Mouse (Mus musculus) heart, embryonic 10.5 days (tissue): Measurements from ENCODE around the gene Srd5a1. TPM values are rescaled to one million over a fixed set of nuclear protein-coding genes. Genes with fewer than 3 reads are reported as not detected.

ENCODE experiments used
- DNase-seq: peaks from one replicate; pipeline ENCODE4 v3.0.0-alpha.2; 2017; ENCODE audit warnings: low spot score
- H3K27ac ChIP-seq: fragments of 300-500 bp; sonication (generic); 2 replicates; pipeline ENCODE4 v1.5.1; 2016; ENCODE audit warnings: mild to moderate bottlenecking
- H3K27me3 ChIP-seq: fragments of 300-500 bp; sonication (generic); 2 replicates; pipeline ENCODE4 v1.6.1; 2016; ENCODE audit warnings: mild to moderate bottlenecking; ENCODE audit not compliant: poor library complexity, insufficient read depth, severe bottlenecking
- H3K36me3 ChIP-seq: fragments of 300-500 bp; sonication (generic); 2 replicates; pipeline ENCODE4 v1.6.1; 2016; ENCODE audit warnings: mild to moderate bottlenecking, moderate library complexity
- H3K4me1 ChIP-seq: fragments of 300-500 bp; sonication (generic); 2 replicates; pipeline ENCODE4 v1.6.1; 2016; ENCODE audit warnings: mild to moderate bottlenecking
- H3K4me3 ChIP-seq: fragments of 300-500 bp; sonication (generic); 2 replicates; pipeline ENCODE4 v1.5.1; 2016; ENCODE audit warnings: mild to moderate bottlenecking, moderate library complexity
- H3K9me3 ChIP-seq: fragments of 300-500 bp; sonication (generic); 2 replicates; pipeline ENCODE4 v1.6.1; 2016; ENCODE audit warnings: mild to moderate bottlenecking, moderate library complexity
- WGBS: fragments of 180-500 bp; shearing (Covaris S2); methylation state at CpG from one replicate; pipeline ENCODE4 v1.1.7; 2016; 5-methylcytosine and 5-hydroxymethylcytosine counted together
- polyA plus RNA-seq: library from polyadenylated mRNA; unstranded; fragments of >200 nt; fragmentation: Nextera tagmentation; extraction: Ambion mirVana; gene quantifications from 2 replicates; pipeline ENCODE4 v1.2.1, GENCODE M21; 2016

The Srd5a1 gene
- polyA plus RNA-seq, 1 experiment from 2014 or later = 12.0 TPM

GRCm38 (mm10) chr13:69542571-69543352 lies 68.5 kb downstream of the Srd5a1 start:
- Histone ChIP-seq H3K4me1 (peaks cover 63% of the 10 kb centered on the region), H3K27me3 (no peaks in the 10 kb centered on the region), H3K4me3 (0 out of 2 replicates have a peak overlapping the region, but pooled peaks have one; percentile 48), H3K36me3 (no peaks in the 10 kb centered on the region), H3K9me3 (no peaks in the 10 kb centered on the region), H3K27ac (peak overlapping the region; percentile 85)
- DNase-seq = no peak
- WGBS = 42% methylated on average over 17 of the region's 17 CpGs

DNA sequence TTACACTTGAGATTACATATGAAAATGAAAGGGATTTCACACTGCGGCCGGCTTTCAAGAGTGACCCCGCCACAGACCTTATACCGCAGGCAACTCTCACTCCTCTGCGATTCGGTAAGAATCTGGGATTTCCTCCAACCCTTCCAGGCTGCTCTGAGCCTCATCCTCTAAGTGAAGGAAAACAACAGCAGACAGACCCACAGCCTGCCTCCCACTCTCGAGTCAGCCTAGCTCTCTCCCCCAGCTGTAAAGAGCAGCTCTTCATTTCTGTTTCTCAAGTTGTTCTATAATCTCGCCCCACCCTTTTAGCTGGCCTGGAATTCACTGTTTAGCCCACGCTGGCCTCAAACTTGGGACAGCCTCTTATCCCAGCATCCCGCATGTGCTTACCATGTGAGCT lies 69.5 kb downstream of the Srd5a1 start:
- Histone ChIP-seq H3K4me3 (no peak overlapping the region), H3K27ac (peak overlapping the region; percentile 85), H3K9me3 (no peaks in the 10 kb centered on the region), H3K36me3 (no peaks in the 10 kb centered on the region), H3K27me3 (no peaks in the 10 kb centered on the region), H3K4me1 (peaks cover 60% of the 10 kb centered on the region)
- no peak for DNase-seq
- WGBS = 69% methylated on average over 10 of the region's 10 CpGs

DNA sequence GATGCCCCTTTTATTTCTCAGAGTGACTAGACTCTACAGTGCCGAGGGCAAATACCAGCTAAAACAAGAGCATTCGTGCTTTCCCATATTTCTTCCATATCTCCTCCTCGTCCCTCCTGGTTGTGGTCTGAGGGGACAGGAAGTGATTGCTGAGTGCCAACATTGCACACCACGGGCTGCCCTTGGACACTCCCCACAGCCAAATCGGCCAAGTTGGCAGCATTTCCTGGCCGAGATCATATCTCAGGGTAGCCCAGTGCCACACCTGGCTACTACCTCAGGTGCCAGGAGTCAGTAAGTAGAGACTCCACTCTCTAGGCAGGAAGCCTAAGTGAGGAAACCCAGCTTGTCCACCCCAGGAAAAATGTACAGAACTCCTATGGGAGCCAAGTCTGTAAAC lies 70.0 kb downstream of the Srd5a1 start:
- H3K4me1 ChIP-seq = peaks cover 60% of the 10 kb centered on the region
- H3K27ac ChIP-seq = no peak overlapping the region
- 63% methylated on average over 6 of the region's 6 CpGs for WGBS

DNA sequence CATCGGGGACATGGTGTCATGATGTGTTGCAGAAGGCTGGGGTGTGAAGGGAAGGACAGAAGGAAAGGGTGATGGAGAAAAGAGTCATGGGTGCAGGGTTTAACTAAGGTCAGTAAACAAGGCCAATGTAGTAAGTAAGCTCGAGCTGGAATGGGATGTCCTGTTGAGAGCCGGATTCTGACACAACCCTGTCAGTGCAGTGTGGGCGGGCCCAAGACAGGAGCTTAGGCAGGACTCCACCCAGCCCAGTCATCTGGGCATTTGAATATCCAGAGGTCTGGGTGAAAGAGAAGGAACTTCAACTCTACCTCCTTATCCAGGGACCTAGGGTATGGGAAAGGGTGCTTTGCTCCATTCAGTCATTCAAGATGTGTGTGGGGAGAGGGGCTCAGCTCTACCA lies 72.9 kb downstream of the Srd5a1 start:
- Histone ChIP-seq H3K4me1 (peaks cover 59% of the 10 kb centered on the region), H3K36me3 (no peaks in the 10 kb centered on the region), H3K4me3 (no peak overlapping the region), H3K27me3 (no peaks in the 10 kb centered on the region), H3K27ac (peak overlapping the region; percentile 49; the same call in 1 of the 2 replicates), H3K9me3 (no peaks in the 10 kb centered on the region)
- DNase-seq = no peak
- WGBS = 16% methylated on average over 4 of the region's 4 CpGs

More for the DNA sequence above, 70.0 kb downstream of the Srd5a1 start:
- Histone ChIP-seq H3K9me3 (no peaks in the 10 kb centered on the region), H3K36me3 (no peaks in the 10 kb centered on the region), H3K4me3 (no peak overlapping the region), H3K27me3 (no peaks in the 10 kb centered on the region)
- DNase-seq = no peak

GRCm38 (mm10) chr13:69537366-69537765 lies 73.9 kb downstream of the Srd5a1 start:
- WGBS = 84% methylated on average over 7 of the region's 7 CpGs
- peaks cover 54% of the 10 kb centered on the region for H3K4me1 ChIP-seq
- H3K9me3 ChIP-seq = no peaks in the 10 kb centered on the region
- no peak overlapping the region for H3K27ac ChIP-seq
- no peak for DNase-seq
- H3K4me3 ChIP-seq = no peak overlapping the region
- H3K27me3 ChIP-seq = no peaks in the 10 kb centered on the region
- no peaks in the 10 kb centered on the region for H3K36me3 ChIP-seq

- no peaks in the 10 kb centered on the region for H3K27me3 ChIP-seq
- H3K9me3 ChIP-seq = no peaks in the 10 kb centered on the region
- no peaks in the 10 kb centered on the region for H3K36me3 ChIP-seq
- peaks cover 56% of the 10 kb centered on the region for H3K4me1 ChIP-seq
- H3K27ac ChIP-seq = no peak overlapping the region
- no peak for DNase-seq
- 0 out of 2 replicates have a peak overlapping the region, but pooled peaks have one; percentile 96 for H3K4me3 ChIP-seq
- 82% methylated on average over 4 of the region's 4 CpGs for WGBS
Observed at GRCm38 (mm10) chr13:69536021-69536420, 75.2 kb downstream of the Srd5a1 start.

GRCm38 (mm10) chr13:69534654-69535551 lies 76.3 kb downstream of the Srd5a1 start:
- WGBS = under 1% methylated on average over 84 of the region's 86 CpGs
- Histone ChIP-seq H3K4me1 (peaks cover 59% of the 10 kb centered on the region), H3K27ac (peak overlapping the region; percentile 99), H3K9me3 (no peaks in the 10 kb centered on the region), H3K36me3 (peaks cover 8% of the 10 kb centered on the region), H3K27me3 (no peaks in the 10 kb centered on the region), H3K4me3 (peak overlapping the region; percentile 96)
- peak; percentile 98 for DNase-seq

- H3K9me3 ChIP-seq = no peaks in the 10 kb centered on the region
- no peak for DNase-seq
- peak within 1 kb of the TSS; percentile 99 for H3K27ac ChIP-seq
- H3K4me1 ChIP-seq = peaks cover 54% of the 10 kb centered on the region
- peak within 1 kb of the TSS; percentile 96 for H3K4me3 ChIP-seq
- no peaks in the 10 kb centered on the region for H3K27me3 ChIP-seq
- H3K36me3 ChIP-seq = peaks cover 14% of the 10 kb centered on the region
- 9% methylated on average over 37 of the region's 57 CpGs for WGBS
Observed at GRCm38 (mm10) chr13:69534334-69534653, 76.9 kb downstream of the Srd5a1 start, which contains the start of gene Tent4a. Tent4a (minus strand) TSS chr13:69534617.

DNA sequence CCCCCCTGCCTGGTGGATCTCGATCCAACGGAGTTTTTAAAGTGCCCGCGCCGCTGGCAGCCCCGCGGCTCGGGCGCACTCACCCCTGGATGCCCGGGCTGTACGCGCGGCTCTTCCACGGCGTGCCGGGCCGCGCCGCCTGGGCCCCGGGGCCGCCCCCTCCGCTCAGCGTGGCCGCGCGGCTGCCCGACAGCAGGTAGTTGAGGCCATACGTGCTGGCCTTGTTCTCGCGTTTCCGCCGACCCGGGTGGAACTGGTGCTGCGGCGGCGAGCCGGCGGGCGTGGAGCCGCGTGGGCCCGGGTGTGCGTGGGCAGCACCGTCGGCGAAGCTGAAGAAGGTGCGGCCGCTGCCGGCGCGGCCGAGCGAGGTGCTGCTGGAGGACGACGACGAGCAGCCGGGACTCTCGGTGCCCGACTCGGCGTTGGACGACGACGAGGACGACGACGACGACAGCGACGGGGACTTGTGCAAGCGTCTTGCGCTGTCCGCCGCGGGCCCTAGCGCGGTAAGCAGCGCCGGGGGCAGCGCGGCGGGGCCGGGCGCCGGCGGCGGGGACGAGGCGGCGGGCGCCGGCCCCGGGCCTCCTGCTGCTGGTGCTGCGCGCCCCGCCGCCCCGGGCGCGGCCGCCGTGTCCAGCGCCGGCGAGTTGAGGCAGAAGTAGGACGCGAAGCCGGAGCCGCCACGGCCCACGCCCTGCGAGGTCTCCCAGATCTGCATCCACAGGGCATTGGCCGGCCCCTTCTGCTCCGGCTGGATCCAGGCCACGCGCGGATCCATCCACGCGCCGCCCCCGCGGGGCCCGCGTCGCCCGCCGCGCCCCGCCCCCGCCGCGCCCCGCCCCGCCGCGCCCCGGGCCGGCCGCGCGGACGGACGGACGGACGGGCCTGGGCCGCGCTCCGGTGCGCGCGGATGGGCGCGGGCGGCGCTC lies 77.6 kb downstream of the Srd5a1 start, which contains the start of gene Nsun2:
TSS of gene Nsun2 (plus strand) at position 342 of the 929 bp plus-strand sequence.
- peaks cover 16% of the 10 kb centered on the region for H3K36me3 ChIP-seq
- no peaks in the 10 kb centered on the region for H3K27me3 ChIP-seq
- H3K4me1 ChIP-seq = peaks cover 51% of the 10 kb centered on the region
- WGBS = 11% methylated on average over 133 of the region's 155 CpGs
- H3K27ac ChIP-seq = peak within 1 kb of the TSS; percentile 99
- no peaks in the 10 kb centered on the region for H3K9me3 ChIP-seq
- DNase-seq = no peak
- peak within 1 kb of the TSS; percentile 96 for H3K4me3 ChIP-seq

DNA sequence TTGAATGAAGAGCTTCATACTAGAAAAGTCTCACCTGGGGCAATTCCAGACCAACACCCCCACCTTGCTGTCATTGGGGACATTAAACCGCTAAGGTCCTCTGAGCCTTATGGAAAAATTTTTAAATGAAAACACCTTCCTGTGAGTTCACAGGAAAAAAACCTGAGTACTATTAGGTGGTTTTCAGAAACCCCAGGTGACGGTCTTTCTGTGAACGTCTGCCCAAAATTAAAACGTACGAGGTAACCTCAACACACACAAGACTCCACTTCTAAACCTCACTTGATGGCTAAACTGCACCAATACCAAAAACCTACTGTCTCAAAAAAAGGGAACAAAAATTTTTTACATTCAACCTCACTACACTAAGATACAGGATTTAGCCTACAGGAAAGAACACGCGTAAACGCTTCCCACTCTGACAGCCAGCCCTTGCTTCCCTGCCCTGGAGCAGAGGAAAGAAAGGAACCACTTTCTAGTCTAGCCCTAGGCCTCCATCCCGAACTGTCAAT lies 78.3 kb downstream of the Srd5a1 start:
- WGBS = 1% methylated on average over 9 of the region's 9 CpGs
- H3K27ac ChIP-seq = peak overlapping the region; percentile 99

DNA sequence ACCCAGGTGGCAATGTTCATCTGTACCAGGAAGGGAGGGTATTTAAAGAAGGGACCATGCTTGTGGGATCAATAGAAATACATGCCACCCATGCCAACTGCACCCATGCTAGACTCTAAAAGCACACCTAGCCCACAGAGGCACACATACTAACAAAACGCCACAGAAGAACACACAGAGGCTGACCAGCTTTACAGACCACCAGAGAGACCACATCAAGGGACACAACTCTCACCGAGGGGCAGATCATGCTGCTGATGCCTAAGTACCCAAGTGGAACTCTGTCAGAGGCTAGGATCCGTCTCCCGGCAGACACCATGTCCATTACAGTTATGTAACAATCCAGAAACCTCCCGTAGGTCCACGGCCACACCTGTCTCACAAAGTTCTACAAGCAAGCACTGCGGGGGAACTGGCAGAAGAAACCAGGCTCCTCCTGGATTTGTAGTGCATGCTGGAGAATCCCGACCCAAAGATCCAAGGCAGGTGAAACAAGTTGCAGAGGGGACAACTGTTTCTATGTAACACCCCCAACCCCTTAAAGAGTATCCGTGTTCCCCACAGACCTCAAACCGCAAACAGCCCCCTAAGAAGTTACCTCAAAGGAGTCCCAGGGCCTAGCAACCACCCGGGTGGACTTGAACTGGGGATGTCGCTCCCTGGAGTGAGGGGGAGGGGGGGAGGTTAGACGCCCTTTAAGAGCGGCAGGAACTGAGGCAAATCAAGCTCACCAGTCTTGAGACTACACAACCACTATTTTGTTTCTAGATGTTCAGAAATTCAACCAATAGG lies 78.9 kb downstream of the Srd5a1 start:
- Histone ChIP-seq H3K4me3 (peak overlapping the region; percentile 96), H3K36me3 (peaks cover 16% of the 10 kb centered on the region), H3K4me1 (peaks cover 54% of the 10 kb centered on the region), H3K27ac (no peak overlapping the region), H3K9me3 (no peaks in the 10 kb centered on the region), H3K27me3 (no peaks in the 10 kb centered on the region)
- 25% methylated on average over 14 of the region's 14 CpGs for WGBS
- DNase-seq = no peak

More for the DNA sequence above, 78.3 kb downstream of the Srd5a1 start:
- peak overlapping the region; percentile 96 for H3K4me3 ChIP-seq
- H3K9me3 ChIP-seq = no peaks in the 10 kb centered on the region
- DNase-seq = no peak
- peaks cover 16% of the 10 kb centered on the region for H3K36me3 ChIP-seq
- no peaks in the 10 kb centered on the region for H3K27me3 ChIP-seq
- H3K4me1 ChIP-seq = peaks cover 51% of the 10 kb centered on the region
